Mouse (Mus musculus): Measurements from ENCODE around the gene Foxo6.

The Foxo6 gene

DNA sequence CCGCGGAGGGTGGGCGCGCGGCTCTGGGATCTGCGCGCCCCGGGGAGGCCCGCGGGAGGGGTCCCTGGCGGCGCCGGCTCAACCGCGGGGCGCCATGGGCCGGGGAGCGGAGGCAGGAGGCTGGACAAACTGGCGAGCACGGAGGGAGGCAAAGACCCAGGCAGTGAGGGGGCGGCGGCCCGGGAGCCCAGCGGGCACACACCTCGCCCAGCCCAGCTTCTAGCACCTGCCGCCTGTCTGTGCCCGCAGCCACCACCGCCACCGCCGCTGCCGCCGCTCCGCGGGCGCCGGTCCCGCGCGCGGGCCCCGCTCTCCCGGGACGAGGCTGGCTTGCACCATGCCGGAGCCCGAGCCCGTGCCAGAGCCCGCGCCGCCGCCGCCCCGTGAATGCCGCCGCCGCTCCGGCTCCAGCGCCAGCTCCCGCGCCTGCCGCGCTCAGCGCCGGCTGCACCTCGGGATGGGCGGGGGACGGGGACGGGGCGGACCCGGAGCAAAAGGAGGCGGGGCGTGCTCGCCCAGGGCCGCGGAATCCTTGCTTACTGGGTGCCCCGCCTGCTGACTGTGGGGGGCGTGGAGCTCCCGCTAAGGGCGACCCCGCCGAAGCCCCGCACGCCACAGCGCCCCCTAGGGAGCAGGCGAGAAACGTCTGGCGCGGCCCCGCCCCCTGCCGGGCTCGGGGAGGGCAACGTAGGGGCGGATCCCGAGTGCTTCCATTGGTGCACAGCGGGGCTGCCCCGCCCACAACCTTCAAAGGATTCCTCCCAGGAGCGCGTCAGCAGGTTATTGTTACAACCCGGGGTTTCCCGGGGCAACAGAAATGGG is at the start of gene Foxo6:
Foxo6 (minus strand) TSS at position 60 of the 822 bp plus-strand sequence.
- DNase-seq (ENCODE audit: low spot score in 2 of 2) = peak; percentile 91 to 92

DNA sequence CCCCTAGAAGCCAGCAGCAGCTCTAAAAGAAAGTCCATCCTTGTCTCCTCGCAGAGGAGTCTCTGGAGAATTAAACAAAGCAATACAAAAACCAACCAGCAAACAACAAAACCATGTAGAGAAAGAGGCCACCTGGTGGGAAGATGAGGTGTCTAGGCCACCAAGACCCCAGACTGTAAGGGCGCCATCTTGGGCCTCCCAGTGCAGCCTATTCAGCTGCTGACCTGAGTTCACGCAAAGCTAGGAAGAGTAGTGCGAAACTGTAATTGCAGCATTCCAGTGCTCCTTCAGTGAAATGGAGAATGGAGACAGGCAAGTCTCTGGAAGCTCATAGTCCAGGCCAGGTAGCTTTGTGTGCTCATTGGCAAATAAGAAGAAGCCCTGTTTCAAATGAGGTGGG is 47.2 kb upstream of the Foxo6 start:
- DNase-seq (ENCODE audit: low spot score in 2 of 2) = no peak

DNA sequence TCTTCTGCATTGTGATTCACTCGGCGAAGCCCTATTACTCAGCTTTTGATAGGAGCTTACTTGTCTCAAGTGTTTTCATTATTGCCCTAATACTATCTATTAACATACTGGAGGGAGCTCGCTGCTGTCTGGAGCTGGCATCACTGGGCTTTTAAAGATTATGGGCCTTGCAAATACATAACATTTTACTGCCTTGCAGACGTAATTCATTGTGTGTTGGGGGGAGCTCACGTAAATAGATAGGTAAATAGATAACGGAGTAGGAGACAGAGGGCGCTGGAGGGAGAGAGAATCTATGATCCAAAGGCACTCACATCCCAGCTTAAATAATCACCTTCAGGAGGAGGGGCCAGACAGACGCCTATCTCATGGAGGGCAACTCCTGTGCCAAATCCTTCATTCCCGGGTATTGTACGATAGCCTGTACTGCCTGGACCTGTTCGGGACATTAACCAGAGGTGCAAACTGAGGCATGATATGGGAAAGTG is 45.8 kb upstream of the Foxo6 start:
- DNase-seq (ENCODE audit: low spot score in 2 of 2) = no peak

DNA sequence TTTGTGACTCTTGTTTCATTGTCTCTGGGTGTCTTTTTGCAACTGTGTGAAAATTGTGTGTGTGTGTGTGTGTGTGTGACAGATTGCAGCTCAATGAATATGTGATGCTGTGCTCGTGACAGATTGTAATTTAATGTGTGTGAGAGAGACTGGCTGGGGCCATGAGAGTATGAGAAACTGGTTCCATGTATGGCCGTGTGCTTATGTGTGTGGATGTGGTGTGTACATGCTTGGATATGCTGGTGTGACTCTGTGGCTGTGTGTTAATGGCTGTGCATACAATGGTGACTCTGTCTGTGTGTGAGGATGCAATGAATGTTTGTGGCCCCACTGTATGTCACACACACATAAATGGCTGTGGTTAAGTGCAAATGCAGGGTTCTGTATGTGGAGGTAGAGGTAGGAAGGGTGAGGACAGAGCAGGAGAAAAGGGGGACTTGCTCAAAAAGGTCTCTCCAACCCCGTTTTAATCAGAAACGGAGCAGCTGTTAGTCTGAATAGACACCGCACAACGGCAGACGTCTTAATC is 45.3 kb upstream of the Foxo6 start:
- no peak for DNase-seq (ENCODE audit: low spot score in 2 of 2)

DNA sequence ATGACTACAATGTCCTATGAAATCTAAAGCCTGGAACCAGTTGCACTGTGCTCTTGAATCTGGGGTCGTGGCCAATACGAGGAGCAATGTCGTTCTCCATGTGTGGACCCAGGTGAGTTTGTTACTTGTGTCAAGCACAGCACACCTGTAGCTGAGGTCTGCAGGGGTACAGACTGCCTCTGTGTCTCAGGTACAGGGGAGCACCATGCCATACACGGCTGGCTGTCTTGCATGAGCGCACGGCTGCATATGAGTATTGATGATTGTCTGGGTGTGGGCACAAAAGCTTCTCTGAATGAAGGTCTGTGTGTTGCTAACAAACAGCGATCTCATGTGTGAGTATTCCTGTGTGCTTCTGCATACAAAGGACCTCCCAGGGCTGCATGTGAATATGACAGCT is 44.8 kb upstream of the Foxo6 start:
- DNase-seq (ENCODE audit: low spot score in 2 of 2) = no peak

DNA sequence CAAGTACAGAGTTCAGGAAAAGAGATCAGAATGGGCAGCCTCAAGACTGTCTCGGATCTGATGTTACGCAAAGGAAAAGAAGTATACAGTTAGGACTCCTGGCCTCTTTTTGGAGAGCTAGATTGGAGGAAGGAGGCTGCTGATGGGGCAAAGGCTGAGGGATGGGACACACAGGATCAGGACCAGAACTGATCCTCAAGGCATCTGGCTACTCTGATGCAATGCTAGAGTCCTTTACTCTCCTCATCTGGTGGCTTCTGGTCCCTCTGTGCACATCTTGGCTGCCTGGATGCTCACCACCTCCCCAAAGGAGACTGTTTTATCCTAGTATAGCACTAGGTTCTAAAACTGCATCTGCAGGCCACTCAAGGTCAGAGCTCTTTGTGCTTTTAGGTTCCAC is 44.4 kb upstream of the Foxo6 start:
- DNase-seq (ENCODE audit: low spot score in 2 of 2) = no peak

DNA sequence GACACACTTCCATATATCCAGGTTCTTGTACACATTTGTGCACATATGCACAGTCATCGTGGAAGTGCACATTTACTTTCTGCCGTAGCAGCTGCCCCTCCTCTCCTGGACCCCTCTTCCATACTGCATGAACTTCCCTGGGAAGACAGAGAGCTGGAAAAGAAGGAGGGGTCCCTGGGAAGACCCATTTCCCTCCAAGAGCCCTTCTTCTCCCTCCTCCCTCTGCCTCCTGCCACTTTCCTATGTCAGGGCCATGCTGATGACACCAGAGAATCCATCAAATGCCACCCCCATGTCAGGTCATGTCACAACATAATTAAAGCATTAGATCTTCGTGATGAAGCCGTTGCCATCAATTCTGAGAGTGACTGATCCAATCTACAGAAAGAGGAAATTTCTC is 38.6 kb upstream of the Foxo6 start:
- no peak for DNase-seq (ENCODE audit: low spot score in 2 of 2)

DNA sequence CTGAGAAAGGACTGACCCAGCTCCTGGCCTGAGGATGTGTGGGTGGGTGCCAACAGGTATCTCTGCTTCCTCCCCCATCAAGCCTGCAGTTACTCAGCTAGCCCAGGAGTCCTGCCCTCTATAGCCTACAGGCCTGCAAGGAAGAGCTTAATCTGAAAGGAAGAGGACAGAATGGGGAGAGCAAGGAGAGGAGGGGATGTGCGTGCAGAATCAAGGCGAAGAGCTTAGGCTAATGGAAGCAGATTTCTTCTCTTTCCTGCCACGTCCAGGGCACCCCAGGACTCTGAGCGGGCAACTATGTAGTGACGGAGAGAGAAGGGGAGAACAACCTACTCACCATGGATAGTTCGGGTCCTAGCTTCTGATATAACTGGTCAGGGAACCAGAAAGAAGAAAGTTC is 37.9 kb upstream of the Foxo6 start:
- DNase-seq (ENCODE audit: low spot score in 2 of 2) = no peak

DNA sequence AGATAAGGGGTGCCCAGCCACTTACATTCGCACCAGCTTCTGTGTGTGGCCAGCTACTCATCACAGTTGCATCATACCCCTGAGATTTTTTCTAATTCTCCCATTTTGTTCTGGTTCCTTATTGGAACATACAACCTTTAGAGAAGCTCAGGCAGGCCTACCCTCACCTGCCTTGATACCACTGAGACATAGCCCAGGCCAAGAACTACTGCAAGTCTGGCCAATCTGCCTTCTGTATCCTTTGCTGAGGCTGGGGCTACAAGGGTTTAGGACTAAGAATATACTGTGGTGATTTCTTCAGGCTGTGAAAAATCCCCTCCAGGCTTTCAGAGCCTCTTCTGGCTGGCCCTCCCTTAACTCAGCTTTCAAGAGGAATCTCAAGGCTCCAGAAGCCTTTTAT is 36.7 kb upstream of the Foxo6 start:
- no peak for DNase-seq (ENCODE audit: low spot score in 2 of 2)

DNA sequence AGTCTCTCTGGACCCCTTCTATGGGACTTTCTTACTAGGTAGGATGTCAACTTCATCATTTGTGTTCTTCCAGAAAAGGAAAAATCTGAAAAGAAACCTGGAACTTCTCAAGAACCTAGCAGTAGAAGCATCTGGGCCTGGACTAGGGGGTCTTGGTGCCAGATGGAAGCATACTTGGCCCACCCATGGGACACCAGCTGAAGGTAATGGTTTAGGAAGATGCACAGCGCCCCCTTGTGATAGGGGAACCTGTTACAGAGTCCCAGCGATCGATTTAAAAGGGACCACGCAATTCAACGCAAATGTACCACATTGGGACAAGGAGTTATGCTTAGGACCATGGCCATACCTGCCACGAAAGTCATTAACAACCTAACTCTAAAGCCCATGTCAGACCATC is 36.0 kb upstream of the Foxo6 start:
- peak; percentile 52 to 53 for DNase-seq (ENCODE audit: low spot score in 2 of 2)

DNA sequence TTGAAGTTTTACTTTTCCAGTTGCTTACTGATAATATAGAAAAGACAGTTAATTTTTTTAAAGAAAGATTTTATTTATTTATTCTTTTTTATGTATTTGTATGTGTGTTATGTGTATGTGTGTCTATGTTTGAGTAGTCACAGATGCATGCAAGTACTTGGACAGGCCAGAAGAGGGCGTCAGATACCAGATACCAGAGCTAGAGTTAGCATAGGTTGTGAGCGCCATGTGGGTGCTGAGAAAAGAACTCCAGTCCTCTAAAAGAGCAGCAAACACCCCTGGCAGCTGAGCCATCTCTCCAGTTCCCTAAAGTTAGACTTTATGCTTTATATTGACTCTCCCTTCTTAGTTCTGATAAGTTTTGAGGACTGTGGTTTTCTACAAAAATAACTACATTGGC is 30.4 kb upstream of the Foxo6 start:
- DNase-seq (ENCODE audit: low spot score in 2 of 2) = no peak

DNA sequence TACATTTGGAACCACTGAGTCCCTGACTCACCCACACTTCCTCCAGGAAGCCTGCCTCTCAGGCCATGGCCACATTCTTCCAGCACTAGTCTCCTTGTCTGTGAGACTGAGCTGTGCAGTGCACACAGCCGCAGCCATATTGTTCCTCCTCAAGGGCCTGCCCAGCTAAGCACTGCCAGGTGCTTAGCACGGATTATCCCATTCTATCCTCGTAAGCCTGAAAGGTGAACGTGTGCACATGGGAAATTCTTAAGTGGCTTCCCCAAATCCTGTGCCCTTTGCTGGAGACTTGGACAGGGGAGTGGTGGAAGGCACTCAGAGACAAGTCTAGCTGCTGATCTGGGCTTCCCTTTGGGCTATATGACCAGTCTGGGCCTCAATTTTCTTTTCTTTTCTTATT is 29.6 kb upstream of the Foxo6 start:
- no peak for DNase-seq (ENCODE audit: low spot score in 2 of 2)

DNA sequence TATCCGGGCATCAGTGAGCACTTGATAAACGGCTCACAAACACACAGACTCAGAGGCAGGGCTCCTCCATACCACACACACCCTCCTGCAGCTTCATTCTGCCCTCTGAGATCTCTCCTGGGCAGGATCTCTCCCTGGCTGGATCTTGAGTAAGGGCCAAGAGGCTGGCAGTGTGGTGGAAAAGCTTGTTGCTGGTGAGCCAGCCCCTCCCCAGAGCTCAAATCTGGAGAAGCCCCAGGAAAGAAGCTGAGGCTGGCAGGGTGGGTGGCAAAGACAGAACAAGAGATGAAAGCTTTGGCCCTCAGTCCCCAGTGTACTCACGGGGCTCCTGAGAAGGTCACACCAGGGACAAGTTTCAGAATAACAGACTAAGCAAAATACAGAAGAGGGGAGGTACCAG is 27.4 kb upstream of the Foxo6 start:
- no peak for DNase-seq (ENCODE audit: low spot score in 2 of 2)

DNA sequence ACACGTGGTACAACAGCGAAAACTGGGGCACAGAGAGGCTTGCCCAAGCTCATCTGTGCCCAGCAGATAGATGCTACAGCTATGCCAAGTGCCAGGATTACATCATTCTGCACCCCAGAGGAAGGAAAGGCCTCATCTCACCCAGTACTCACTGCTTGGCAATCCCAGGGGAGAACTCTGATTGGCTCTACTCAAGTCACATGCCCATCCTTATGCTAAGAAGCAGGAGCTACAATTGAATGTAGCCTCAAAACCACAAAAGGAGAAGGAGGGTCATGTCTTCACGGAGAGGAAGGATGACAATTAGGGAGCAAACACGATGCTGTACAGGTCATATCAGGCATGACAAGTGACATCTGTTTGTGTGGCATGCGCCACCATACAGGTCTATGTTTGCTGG is 26.2 kb upstream of the Foxo6 start:
- no peak for DNase-seq (ENCODE audit: low spot score in 2 of 2)

DNA sequence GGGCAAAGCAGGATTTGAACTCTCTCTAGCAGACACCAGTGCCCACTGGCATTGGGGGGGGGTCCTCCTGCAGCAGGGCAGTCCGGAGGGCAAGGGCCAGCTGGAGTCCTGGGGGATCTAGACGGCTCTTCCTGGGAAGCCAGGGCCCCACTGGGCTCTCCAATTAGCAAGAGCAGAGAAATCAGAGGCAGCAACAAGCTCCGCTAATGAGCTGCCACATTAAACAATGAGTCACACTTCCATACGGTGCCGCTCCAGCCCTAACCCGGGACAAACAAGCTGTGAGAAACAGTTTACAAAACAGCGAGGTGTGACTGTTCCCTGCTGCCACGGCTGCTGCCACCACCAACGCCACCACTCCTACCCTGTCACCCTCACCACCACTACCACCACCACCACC is 17.4 kb upstream of the Foxo6 start:
- peak; percentile 33 to 43 for DNase-seq (ENCODE audit: low spot score in 2 of 2)

DNA sequence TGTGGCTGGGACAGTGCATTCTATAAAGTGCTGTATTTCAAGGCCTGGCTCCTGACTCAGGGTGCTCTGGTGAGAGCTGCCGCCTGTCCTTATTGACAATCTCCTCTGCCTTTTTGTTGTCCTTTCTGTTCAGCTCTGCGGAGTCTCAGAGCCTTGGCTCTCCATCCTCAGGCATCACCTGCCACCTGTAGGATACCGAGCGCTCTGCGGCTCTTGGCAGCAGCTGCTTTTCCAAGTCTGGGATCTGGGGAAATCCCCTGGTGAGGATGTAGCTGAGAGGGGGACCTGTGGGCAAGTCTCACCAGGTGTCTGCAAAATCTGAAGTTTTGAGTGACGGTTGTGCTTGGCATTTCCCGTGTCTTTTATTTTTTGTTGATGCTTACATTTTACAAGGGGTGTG is 12.1 kb upstream of the Foxo6 start:
- no peak for DNase-seq (ENCODE audit: low spot score in 2 of 2)

DNA sequence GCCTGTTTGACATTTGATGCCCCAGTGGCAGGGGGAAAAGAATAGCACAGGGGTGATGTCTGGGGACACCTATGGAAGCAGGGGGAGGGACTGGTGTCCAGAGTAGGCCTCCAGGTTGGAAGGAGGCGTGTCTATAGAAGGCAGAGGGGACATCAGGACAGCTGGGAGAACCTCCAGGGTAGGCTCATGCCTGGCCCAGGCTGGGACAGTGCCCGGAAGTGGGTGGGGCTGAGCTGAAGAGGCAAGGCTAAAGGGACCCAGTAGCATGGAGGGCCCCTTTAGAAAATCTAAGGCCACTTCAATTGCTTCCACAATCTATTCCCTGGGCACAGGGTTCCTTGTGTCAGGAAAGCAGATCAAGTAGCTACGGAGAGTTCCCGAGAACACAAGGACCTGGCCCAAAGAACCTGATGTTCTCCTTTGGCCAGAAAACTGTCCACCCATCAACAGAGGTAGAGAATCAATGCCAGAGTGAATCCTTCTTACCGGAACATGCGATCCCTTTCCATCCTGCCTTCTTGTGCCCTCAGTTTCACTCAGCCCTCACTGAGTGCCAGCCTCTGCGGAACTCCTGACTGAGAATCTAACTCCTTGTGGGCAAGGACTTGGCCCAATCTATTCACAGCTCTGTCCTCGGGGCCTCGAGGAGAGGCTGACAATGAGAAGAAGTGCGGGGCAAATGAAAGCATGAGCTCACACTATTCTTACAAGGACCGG is 4.1 kb upstream of the Foxo6 start:
- no peak for DNase-seq (ENCODE audit: low spot score in 2 of 2)

DNA sequence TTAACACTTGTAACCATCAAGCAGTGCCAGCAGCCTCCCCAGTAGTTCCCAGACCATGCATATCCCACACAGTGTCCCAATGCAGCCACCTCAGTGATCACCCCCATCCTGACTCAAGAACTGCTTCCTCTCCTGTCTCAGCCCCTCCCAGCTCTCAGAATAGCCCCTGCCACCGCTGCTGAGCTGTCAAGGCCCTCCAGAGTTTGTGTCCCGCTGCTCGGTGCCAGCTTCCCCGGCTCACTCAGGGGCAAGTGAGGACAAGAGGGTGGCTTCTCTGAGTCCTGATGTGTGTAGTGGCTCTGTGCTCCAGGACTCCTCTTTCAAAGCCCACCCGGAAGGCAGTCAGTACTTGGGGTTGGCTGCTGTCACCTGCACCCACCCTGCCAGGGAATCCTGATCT is 3.3 kb upstream of the Foxo6 start:
- DNase-seq (ENCODE audit: low spot score in 2 of 2) = no peak

DNA sequence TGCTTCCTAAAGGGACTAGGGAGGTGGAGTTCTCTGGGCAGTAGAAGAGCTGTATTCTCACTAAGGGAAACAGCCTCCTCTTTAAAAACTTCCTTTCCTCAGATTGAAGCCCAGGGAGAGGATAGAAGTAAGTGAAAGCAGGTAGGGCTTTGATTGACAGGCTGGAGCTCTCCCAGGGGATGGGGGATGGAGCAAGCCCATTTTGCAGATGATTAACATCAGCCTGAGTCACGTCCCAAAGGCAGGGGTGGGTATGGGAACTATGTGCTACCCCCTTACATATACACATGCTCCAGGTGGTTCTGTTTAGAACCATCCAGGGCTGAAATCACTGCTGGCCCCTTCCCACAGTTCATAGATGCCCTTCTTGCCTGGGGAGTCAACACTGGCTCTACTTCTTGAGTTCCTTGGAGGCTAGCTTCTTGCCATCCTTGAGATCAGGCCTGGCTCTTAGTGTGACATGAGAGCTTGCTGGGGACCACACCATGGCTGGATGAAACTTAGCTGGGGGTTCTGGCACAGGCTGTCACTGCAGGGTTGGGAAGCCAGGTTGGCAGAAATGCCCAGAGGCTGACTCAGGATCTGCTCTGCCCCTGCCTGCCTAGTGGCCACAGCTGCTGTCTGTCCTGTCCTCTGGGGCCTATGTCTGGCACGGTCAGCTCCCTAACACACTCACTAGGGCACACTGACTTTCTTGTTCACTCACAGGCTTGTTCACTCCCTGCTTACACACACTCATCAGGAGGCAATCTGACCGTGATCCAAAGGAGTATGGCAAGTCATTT is 2.2 kb upstream of the Foxo6 start:
- no peak for DNase-seq (ENCODE audit: low spot score in 2 of 2)

DNA sequence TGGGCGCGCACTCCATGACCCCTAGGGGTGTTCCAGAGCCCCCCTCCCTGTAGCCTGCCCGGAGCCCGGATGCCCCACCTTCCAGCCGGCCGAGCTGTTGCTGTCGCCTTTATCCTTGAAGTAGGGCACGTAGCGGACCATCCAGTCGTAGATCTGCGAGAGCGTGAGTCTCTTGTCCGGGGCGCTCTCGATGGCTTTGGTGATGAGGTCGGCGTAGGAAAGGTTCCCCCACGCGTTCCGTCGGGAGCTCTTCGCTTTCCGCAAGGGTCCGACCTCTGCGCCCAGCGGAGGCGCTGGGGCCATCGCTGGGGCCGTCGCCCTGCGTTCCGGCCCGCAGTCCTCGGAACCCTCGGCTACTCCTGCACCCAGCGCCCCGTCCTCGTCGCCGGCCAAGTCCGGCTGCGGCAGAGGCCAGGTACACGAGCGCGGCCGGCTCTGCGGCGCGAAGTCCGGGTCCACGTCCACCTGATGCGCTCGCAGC is 348 bp downstream of the Foxo6 start:
- no peak for DNase-seq (ENCODE audit: low spot score in 2 of 2)

DNA sequence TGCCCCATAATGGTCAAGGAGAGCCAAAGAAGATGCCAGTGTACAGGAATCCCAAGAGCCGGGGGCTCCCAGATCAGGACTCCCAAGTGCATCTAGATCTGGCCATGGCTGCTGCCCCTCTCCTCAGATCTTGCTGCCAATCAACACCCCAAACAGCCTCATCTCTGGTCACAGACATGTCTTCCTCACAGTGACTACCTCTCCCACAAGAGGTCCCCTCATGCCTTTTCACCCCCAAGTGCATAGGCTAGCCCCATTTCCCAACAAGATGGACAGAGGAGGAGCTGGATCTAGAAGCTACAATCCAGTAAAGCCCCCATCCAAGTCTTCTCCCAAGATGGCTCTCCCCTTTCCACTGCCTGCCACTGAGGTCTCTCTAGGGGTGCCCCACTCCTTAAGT is 1.4 kb downstream of the Foxo6 start:
- DNase-seq (ENCODE audit: low spot score in 2 of 2) = no peak

DNA sequence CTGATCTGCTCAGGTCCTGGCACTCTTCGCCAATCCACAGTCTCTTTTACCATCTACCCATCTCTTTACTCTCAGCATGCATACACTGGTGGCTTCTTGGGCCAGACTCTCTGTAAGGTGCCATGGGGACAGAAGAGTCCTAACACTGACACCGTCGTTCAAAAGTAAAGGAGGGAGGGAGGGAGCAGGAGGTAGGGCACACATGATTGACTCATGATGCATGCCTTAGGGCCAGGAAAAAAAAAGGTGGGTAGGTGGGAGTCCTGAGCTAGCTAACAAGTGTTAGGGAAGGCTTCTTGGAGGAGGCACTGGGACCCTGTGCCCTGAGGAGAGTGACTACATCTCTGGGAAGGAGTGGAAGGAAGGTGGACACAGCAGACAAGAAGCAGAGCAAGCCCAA is 1.9 kb downstream of the Foxo6 start:
- DNase-seq (ENCODE audit: low spot score in 2 of 2) = no peak
